Mouse (Mus musculus): ENCODE data around the gene Olfr205.
"Not testable (repeated sequence)": the region's sequence is repeated elsewhere in the genome, so short reads cannot be mapped to it uniquely, and the experiment has no call there.

Gene Olfr205

DNA sequence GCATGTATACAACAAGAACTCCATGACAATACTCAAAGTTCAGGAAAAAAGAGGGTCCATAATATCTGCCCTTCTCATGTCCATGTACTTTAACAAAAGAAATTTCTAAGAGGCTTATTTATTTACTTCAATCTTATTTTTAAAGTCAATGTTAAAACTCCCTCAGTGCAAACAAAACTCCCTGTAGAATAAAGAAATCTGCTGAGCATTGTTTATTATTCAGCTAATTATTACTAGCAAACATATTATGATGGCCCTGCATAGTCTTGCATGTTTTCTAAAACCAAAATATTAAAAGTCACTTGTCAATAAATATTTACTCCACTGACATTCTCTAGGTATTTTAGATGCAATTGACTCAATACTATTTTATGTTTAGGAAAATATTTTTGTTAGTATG, at the start of gene Olfr205:
Olfr205 (minus strand) TSS at position 101 of the 400 bp plus-strand sequence.
- DNase-seq (ENCODE audit: low spot score in 2 of 2) = no peak

DNA sequence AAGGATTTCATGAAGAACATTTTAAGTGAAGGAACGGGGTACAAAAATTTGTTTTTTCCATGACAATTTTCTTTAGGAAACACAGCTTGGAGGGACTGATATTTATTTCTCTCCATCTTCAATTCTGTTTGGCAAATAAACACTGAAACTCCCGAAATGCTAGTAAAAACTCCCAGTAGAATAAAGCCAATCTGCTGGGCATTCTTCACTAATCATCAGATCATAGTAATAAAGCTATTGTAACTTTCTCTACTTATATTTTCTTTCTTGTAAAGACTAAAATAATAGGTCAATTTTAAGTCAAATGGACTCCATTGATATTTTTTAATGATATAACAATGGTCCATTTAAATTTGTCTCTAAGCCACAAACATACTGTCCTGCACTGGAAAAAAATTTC, 33.0 kb upstream of the Olfr205 start, which contains the start of gene Olfr209:
Olfr209 (minus strand) TSS at position 101 of the 400 bp plus-strand sequence.
- DNase-seq (ENCODE audit: low spot score in 2 of 2) = no peak

DNA sequence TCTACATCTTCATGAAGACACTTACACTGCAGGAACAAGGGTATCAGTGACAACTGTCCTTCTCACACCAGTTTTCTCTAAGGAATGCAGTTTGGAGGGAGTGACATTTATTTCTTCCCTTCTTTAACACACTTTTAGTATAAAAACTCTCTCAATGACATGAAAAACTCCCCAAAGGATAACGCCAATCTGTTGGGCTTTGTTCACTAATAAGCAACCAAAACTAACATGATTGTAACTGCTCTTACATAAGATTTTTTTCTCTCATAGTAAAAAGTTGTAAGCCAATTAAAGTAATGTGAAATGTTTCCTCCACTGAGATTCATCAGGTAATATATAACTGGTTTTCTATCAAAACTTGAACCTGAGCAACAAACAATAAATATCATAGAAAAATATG, 18.2 kb upstream of the Olfr205 start, which contains the start of gene Olfr206:
Olfr206 (minus strand) TSS at position 101 of the 400 bp plus-strand sequence.
- DNase-seq (ENCODE audit: low spot score in 2 of 2) = no peak

DNA sequence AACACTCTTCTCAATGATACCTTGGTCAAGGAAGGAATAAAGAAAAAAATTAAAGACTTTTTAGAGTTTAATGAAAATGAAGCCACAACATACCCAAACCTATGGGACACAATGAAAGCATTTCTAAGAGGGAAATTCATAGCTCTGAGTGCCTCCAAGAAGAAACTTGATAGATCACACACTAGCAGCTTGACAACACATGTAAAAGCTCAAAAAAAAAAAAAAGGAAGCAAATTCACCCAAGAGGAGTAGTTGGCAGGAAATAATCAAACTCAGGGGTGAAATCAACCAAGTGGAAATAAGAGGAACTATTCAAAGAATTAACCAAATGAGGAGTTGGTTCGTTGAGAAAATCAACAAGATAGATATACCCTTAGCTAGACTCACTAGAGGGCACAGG, 7.7 kb downstream of the Olfr205 start:
- not testable (repeated sequence) for DNase-seq (ENCODE audit: low spot score in 2 of 2)

DNA sequence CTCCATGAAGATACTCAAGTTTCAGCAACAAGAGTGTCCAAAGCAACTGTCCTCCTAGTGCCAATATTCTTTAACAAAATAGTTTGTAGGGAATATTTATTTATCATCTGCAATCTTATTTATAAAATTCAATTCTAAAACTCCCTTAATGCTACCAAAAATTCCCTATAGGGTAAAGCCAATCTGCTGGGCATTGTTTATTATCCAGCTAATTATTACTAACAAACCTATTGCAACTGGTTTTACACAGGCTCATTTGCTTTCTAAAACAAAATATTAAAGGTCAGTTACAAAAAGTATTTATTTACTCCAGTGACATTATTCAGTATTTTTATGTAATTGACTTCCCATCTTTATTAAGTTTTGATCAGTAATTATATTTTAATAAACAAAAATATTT, 12.8 kb downstream of the Olfr205 start, which contains the start of gene Olfr204:
Olfr204 (minus strand) TSS at position 101 of the 400 bp plus-strand sequence.
- DNase-seq (ENCODE audit: low spot score in 2 of 2) = no peak

DNA sequence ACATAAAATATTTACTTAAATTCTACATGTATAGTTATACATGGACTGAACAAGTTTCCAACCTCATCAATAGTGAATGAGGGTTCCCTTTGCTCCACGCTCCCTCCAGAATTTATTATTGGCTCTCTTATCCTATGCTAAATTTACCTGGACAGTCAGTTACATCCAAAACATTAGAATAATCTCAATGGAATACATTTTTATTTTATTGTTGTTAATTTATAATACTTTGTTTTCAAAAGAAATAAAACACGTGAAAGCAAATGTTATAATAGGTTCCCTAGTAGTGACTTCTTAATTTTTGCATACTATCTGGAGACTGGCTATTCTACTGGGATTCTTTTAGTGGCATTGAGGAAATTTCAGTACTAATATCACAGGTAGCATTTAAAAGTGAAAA, 32.4 kb downstream of the Olfr205 start, which contains the start of gene Olfr203:
Olfr203 (plus strand) TSS at position 301 of the 400 bp plus-strand sequence.
- DNase-seq (ENCODE audit: low spot score in 2 of 2) = no peak

DNA sequence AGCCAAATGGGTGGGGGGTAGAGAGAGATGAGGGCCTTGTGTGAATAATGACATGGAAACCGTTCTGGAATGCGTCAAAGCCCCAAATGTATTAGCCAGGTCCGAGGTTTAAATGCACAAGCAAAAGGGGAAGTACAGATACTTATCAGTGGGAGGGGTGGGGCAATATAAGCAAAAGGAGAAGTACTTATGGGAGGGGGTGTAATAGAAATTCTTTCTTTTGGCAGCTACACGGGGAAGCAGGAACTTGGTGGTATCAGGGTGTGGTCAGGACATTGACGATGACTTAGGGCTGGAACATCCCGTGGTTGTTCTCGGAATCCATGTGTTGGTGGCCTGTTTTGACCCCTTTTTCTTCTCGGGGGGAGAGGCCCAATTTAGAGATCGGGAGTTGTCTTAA, 43.4 kb downstream of the Olfr205 start:
- DNase-seq (ENCODE audit: low spot score in 2 of 2) = not testable (repeated sequence)

DNA sequence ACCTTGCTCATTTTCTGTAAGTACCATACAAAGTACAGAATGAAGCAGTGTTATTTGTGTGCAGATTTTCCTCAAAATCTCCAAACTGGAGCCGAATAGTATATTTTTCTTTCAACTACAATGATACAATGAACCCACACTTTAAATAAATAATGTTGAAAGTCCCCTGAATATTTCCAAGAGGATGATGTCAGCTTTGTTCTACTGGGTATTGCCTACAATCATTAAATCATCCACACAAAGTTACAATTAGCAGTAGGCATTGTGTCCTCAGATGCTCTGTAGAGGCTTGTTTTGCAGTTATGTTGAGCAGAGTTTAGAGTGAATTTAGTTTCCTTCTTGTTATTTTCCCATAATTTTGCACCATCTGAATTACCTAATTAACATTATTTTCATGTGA, 44.2 kb downstream of the Olfr205 start, which contains the start of gene Olfr202:
Olfr202 (minus strand) TSS at position 101 of the 400 bp plus-strand sequence.
- no peak for DNase-seq (ENCODE audit: low spot score in 2 of 2)

DNA sequence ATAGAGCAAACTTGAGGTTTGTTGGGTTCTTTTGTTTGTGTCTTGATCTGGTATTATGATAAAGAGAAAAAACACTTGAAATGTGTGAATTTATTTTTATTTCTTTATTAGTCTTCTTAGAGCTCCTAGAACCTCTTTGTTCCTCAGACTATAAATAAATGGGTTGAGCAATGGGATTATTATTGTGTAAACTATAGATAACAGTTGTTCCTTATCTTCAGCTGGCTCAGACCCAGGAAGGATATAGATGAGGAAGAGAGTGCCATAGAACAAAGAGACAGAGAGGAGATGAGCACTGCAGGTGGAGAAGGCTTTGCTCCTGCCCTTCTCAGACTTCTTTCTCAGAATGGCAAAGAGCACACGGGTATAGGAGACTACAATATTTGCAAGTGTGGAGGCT, 47.5 kb downstream of the Olfr205 start:
- DNase-seq (ENCODE audit: low spot score in 2 of 2) = no peak

DNA sequence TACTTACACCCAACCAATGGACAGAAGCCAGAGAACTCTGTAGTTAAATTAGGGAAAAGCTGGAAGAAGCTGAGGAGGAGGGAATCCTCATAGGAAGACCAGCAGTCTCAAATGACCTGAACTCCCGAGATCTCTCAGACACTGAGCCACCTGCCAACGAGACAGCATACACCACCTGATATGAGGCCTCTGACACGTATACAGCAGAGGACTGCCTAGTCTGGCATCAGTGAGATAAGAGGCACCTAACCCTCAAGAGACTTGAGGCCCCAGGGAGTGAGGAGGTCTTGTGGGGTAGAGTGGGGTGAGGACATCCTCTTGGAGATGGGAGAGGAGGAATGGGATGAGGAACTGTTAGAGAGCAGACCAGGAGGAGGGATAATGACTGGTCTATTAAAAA, 50.4 kb downstream of the Olfr205 start:
- peak in 1 of 2 experiments; percentile 10 for DNase-seq (ENCODE audit: low spot score in 2 of 2)
